Mouse (Mus musculus) heart, embryonic 16.5 days (tissue): Measurements from ENCODE around the gene Deup1. TPM values are rescaled to one million over a fixed set of nuclear protein-coding genes. Genes with fewer than 3 reads are reported as not detected.
A peak's percentile ranks its signal among the peaks of the same experiment; 100 is the strongest.

ENCODE experiments used
- ATAC-seq: fragments of 200-750 bp; cut with Nextera tagmentation; replicated peaks from 2 replicates; pipeline ENCODE4 v1.8.0; 2017; ENCODE audit warnings: moderate number of reproducible peaks; ENCODE audit not compliant: insufficient read depth, low FRiP score; ENCODE audit errors: extremely low read depth
- H3K27ac ChIP-seq: fragments of 300-500 bp; sonication (generic); 2 replicates; pipeline ENCODE4 v1.5.1; 2014; ENCODE audit warnings: mild to moderate bottlenecking, low read length, control low read depth, moderate library complexity
- H3K27me3 ChIP-seq: fragments of 300-500 bp; sonication (generic); 2 replicates; pipeline ENCODE4 v1.6.1; 2014; ENCODE audit warnings: low read length, mixed read lengths; ENCODE audit not compliant: control insufficient read depth, insufficient read depth
- H3K36me3 ChIP-seq: fragments of 300-500 bp; sonication (generic); 2 replicates; pipeline ENCODE4 v1.6.1; 2014; ENCODE audit not compliant: control insufficient read depth, insufficient read depth
- H3K4me1 ChIP-seq: fragments of 300-500 bp; sonication (generic); 2 replicates; pipeline ENCODE4 v1.6.1; 2014; ENCODE audit warnings: low read length, mixed read lengths; ENCODE audit not compliant: control insufficient read depth, insufficient read depth
- H3K4me2 ChIP-seq: fragments of 300-500 bp; sonication (generic); 2 replicates; pipeline ENCODE4 v1.6.1; 2014; ENCODE audit warnings: low read depth, mild to moderate bottlenecking, control low read depth, low read length
- H3K4me3 ChIP-seq: fragments of 300-500 bp; sonication (generic); 2 replicates; pipeline ENCODE4 v1.5.1; 2014; ENCODE audit warnings: mild to moderate bottlenecking, control low read depth, low read length
- H3K9ac ChIP-seq: fragments of 300-500 bp; sonication (generic); 2 replicates; pipeline ENCODE4 v1.6.1; 2014; ENCODE audit warnings: low read length, control low read depth
- H3K9me3 ChIP-seq: fragments of 300-500 bp; sonication (generic); replicated peaks from 2 replicates; pipeline ENCODE4 v1.6.1; 2016; ENCODE audit warnings: low read length; ENCODE audit not compliant: control insufficient read depth
- WGBS: fragments of 180-500 bp; shearing (Covaris S2); extraction: QIAGEN DNeasy Blood & Tissue Kit; methylation state at CpG from one replicate; pipeline ENCODE4 v1.1.7; 2014; 5-methylcytosine and 5-hydroxymethylcytosine counted together
- polyA plus RNA-seq: library from polyadenylated mRNA; unstranded; fragments of >200 nt; fragmentation: Nextera tagmentation; extraction: Ambion mirVana; gene quantifications from 2 replicates; pipeline ENCODE4 v1.2.1, GENCODE M21; 2015

The Deup1 gene
- polyA plus RNA-seq, 1 experiment from 2014 or later = 1.5 TPM

DNA sequence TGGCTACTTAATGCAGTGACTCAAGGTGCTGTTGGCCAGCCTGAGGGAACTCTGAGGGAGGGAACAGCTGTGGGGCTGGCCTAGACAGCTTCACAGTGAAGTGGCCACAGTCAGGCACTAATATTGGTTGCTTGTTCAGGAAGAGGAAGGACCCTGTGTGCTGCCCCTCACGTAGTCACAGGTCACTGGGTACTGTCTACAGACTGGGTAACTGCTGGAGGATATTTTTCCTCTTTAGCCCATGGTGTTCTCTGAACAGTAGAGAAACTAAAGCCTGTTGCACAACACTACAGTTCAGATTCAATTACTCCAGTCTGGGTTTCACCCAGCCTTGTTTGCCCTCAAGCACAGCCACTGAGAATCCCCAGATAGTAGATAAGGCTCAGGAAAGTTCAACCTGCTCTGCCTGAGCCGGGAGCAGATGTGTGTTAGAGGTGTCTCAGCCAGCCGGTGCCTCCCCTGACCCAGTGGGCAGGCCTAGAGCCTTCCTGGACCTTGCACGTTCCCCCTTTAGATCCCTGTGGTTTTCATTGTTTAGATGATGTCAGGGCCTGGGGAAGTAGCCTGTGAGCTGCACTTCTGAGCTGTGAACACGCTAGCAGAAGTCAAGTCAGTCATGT lies 85.9 kb downstream of the Deup1 start:
- WGBS = 42% methylated on average over 5 of the region's 5 CpGs
- no peak overlapping the region for H3K27ac ChIP-seq
- peaks cover 3% of the 10 kb centered on the region for H3K36me3 ChIP-seq
- H3K27me3 ChIP-seq = no peaks in the 10 kb centered on the region
- peaks cover 7% of the 10 kb centered on the region for H3K4me1 ChIP-seq
- no peak; the same call in 1 of the 2 replicates for ATAC-seq
- H3K9me3 ChIP-seq = no peaks in the 10 kb centered on the region
- no peak overlapping the region for H3K4me3 ChIP-seq
- H3K4me2 ChIP-seq = no peak overlapping the region
- no peak overlapping the region for H3K9ac ChIP-seq

DNA sequence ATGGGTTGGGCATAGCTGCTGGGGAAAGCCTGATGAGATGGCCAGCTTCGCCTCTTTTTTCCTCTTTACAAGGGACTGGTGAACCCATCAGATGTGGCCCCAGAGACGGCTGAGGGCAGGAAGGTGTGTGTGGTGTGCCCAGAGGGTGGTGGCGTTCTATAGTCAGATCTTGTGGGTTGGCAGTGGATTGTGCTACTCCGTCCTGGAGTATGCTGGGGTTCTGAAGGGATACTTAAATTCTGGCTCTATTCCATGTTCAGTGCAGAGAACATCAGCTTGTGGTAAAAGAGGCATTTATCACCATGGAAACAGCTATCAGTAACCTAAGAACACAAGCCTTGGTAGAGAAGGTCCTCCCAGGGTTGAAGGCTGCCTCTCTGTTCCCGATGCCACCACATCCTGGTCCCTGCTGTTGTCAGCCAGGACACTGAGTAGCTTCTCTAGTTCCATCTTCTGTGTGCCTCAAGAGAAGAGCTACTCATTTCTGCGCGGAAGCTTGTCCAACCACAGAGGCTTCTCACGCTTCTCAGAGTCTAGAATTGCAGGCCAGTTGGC lies 88.7 kb downstream of the Deup1 start:
- no peak overlapping the region for H3K4me2 ChIP-seq
- no peaks in the 10 kb centered on the region for H3K36me3 ChIP-seq
- 76% methylated on average over 8 of the region's 8 CpGs for WGBS
- H3K9me3 ChIP-seq = no peaks in the 10 kb centered on the region
- no peaks in the 10 kb centered on the region for H3K27me3 ChIP-seq
- ATAC-seq = no peak
- H3K27ac ChIP-seq = no peak overlapping the region
- H3K9ac ChIP-seq = no peak overlapping the region
- H3K4me3 ChIP-seq = no peak overlapping the region
- H3K4me1 ChIP-seq = peaks cover 27% of the 10 kb centered on the region

DNA sequence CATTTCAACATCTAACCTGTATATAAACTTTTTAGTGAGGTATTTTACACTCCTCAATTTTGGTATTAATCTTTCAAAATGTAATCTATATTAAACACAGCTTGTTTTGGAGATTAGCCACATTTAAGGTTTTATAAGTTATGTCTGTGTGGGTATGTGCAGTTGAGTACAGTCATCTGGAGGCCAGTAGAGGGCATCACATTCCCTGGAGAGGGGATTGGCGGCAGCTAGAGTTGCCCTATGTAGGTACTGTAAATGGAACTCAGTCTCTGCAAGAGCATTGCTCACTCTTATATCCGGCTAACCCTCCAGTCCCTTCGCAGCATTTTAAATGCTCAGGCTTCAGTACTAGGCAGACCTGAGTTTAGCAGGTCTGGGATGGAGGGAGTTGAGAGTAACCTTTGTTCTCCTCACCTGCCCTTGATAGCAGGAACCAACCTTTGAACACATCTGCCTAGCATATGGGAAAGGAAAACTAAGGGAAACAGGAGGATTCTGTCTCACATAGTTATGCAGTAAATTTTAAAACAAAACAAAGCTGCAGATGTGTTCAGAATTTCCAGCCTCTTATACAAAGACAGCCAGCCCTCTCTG lies 90.2 kb downstream of the Deup1 start:
- ATAC-seq = no peak
- WGBS = 86% methylated on average over 3 of the region's 3 CpGs

DNA sequence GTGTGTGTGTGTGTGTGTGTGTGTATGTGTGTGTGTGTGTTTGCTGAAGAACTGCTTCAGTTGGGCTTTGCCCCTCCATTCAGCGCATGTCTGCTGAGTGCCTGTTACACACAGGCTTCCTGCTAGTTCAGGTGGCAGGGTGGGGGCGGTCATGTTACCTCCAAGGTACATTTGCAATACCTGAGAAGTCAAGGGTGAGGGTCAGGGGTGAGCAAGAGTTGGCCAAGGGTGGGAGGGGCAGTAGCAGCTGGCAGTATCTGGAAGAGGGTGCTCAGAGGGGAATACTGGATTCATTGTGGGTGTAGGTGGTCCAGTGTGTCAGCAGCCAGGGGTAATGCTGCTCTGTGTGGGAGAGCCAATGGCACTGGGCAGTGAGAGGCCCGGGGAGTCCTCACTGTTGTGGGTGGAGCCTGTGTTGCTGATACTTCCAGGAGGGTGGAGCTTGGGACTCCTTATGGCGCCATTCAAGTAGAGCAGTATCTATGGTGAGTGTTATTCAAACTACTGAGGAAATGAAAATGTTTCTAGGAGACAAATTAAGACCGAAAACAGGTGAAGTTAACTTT lies 90.8 kb downstream of the Deup1 start:
- WGBS = 83% methylated on average over 5 of the region's 5 CpGs
- Histone ChIP-seq H3K27ac (no peak overlapping the region), H3K4me1 (peaks cover 29% of the 10 kb centered on the region)

More for the DNA sequence above, 90.2 kb downstream of the Deup1 start:
- Histone ChIP-seq H3K27me3 (no peaks in the 10 kb centered on the region), H3K27ac (no peak overlapping the region), H3K9ac (no peak overlapping the region), H3K36me3 (no peaks in the 10 kb centered on the region), H3K4me1 (peaks cover 33% of the 10 kb centered on the region), H3K4me3 (no peak overlapping the region), H3K9me3 (no peaks in the 10 kb centered on the region), H3K4me2 (no peak overlapping the region)

DNA sequence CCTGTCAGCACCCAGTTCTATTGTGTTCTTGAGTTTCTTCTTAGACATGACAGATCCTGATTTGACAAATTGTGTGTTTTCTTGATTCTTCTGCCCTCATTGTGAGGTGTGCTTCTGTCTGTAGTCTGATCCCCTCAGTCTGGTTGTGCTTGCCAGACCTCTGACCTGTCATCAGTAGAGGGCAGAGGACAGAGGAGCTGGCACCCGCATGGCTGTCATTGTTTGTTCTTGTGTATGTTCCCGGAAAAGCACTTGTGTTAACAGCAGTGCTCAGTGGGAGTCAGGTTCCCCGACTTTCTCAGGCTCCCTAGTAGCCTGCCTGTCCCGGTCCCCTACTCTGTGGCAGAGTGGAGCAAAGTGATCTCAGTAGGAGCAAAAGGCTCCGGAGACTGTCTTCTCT lies 92.3 kb downstream of the Deup1 start:
- WGBS = 43% methylated on average over 5 of the region's 5 CpGs
- Histone ChIP-seq H3K36me3 (no peaks in the 10 kb centered on the region), H3K4me3 (no peak overlapping the region), H3K27ac (no peak overlapping the region), H3K4me1 (peaks cover 28% of the 10 kb centered on the region), H3K4me2 (no peak overlapping the region), H3K9ac (no peak overlapping the region), H3K27me3 (no peaks in the 10 kb centered on the region), H3K9me3 (no peaks in the 10 kb centered on the region)
- 0 out of 2 replicates have a peak, but pooled peaks have one; percentile 11 for ATAC-seq

More for the DNA sequence above, 90.8 kb downstream of the Deup1 start:
- Histone ChIP-seq H3K27me3 (no peaks in the 10 kb centered on the region), H3K9me3 (no peaks in the 10 kb centered on the region), H3K36me3 (no peaks in the 10 kb centered on the region), H3K4me2 (no peak overlapping the region), H3K9ac (no peak overlapping the region), H3K4me3 (no peak overlapping the region)
- ATAC-seq = no peak

DNA sequence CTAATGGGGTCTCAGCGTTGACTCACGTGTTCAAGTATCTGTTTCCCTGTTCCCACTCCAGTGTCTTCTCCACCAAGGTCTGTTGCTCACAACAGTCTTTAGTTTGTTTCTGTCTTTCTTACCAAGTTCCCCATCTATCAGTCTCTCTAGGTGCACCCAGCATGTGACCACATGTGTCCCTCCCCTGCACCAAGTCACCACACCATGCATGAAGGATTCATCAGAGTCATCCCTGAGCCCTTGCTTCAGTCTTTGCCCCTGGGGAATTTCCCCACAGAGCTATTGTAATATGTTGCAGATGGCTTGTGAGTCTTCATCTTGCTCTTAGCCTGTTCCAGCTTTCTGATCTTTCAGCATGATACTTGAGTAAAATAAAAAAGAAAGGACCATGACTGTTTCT lies 93.6 kb downstream of the Deup1 start:
- Histone ChIP-seq H3K9ac (no peak overlapping the region), H3K4me1 (peaks cover 36% of the 10 kb centered on the region), H3K27me3 (no peaks in the 10 kb centered on the region), H3K36me3 (no peaks in the 10 kb centered on the region), H3K9me3 (no peaks in the 10 kb centered on the region), H3K4me3 (no peak overlapping the region), H3K4me2 (no peak overlapping the region), H3K27ac (no peak overlapping the region)
- WGBS = 65% methylated on average over 2 of the region's 2 CpGs
- no peak for ATAC-seq

DNA sequence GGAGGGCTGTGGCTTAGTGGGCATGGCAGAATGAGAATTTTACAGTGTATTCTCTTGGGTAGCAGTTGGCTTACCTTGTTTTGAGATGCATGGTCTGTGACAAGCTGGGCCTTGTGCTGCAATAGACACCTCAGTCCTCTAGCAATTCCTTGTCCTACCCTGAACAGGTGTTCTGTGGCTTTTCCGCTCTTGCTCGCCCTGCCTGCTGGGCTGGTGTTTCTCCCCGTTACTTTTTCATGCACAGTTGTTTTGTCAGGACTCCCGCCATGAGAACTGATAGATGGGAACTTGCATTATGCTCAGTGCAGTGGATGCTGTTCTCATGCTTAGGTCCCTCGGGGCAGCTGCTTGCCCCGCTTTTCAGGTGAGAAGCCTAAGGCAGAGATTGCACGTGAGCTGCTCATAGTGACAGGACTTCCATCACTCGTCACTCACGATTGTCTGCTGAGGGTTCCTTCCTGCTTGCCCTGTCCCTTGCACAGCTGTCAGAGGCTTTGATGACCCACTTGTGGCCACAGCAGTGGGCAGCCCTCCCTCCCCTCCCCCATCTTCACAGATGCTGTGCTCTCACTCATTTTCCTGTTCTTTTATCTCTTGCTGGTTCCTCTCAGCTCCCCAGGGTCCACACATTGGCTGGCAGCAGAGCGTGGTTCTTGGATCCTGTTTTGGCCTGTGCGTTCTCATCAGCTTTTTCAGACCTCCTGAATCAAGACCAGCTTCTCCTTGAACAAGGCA lies 94.2 kb downstream of the Deup1 start:
- H3K9ac ChIP-seq = no peak overlapping the region
- H3K4me3 ChIP-seq = no peak overlapping the region
- H3K4me2 ChIP-seq = no peak overlapping the region
- H3K27ac ChIP-seq = no peak overlapping the region
- H3K9me3 ChIP-seq = no peaks in the 10 kb centered on the region
- no peaks in the 10 kb centered on the region for H3K27me3 ChIP-seq
- H3K4me1 ChIP-seq = peaks cover 42% of the 10 kb centered on the region
- 63% methylated on average over 11 of the region's 11 CpGs for WGBS
- no peaks in the 10 kb centered on the region for H3K36me3 ChIP-seq
- ATAC-seq = no peak

DNA sequence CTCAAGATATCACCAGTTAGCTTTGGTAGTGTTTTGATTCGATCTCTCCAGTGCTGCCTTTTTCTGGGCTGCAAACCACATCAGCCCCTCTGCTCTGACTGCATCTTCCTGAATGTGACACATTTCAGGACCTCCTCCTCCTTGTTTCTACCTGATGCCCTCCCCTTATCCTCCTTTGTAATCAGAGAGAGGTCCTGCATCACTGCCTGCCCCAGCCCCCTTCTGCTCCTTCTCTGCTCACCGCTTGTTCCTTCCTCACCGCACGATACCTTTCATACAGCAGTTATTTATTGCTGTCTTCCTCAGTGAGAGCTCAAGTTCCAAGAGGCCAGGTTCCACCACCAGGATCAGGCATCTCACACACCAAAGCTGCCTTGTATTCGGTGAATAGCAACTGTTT lies 96.5 kb downstream of the Deup1 start:
- H3K4me2 ChIP-seq = no peak overlapping the region
- no peaks in the 10 kb centered on the region for H3K36me3 ChIP-seq
- peaks cover 48% of the 10 kb centered on the region for H3K4me1 ChIP-seq
- WGBS = 82% methylated on average over 5 of the region's 5 CpGs
- H3K9ac ChIP-seq = no peak overlapping the region
- H3K27ac ChIP-seq = no peak overlapping the region
- no peaks in the 10 kb centered on the region for H3K27me3 ChIP-seq
- H3K4me3 ChIP-seq = no peak overlapping the region
- H3K9me3 ChIP-seq = no peaks in the 10 kb centered on the region
- no peak for ATAC-seq

DNA sequence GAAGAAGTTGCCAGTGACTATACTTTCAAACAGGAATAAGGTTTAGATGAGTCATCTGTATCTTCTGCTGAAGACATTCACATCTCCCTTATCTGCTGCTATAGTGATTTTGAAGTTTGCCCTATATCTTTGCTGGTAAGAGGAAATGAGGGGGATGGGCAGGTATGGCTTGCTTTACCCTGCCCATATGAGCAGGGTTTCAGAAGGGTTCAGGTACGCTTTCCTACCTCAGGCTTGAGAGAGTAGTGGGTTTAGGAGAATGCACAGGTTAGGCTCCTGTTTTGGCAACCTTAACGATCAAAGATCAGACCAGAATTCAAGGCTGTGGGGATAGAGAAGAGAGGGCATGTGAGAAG lies 97.8 kb downstream of the Deup1 start:
- no peak for ATAC-seq
- 85% methylated on average over 2 of the region's 2 CpGs for WGBS
- Histone ChIP-seq H3K36me3 (no peaks in the 10 kb centered on the region), H3K4me3 (no peak overlapping the region), H3K27ac (no peak overlapping the region), H3K4me2 (no peak overlapping the region), H3K9me3 (no peaks in the 10 kb centered on the region), H3K9ac (no peak overlapping the region), H3K27me3 (no peaks in the 10 kb centered on the region), H3K4me1 (peaks cover 48% of the 10 kb centered on the region)
